In genomic region chr3:138063731-138064329, GRCm38 (mm10) we compare ENCODE assay signal across 9 mouse cellular contexts. TPM values are rescaled to one million over a fixed set of nuclear protein-coding genes. Genes with fewer than 3 reads are reported as not detected.
A peak's percentile ranks its signal among the peaks of the same experiment; 100 is the strongest.
DNase-seq lines count a peak whose midpoint lies in the region; ATAC-seq lines count a peak whose summit lies in the region.
"Had no signal": no experiment of that assay in that cellular context is flagged by ENCODE, and none has a peak within 500 bp of the region (broad histone marks: within the 10 kb centered on the region; RNA-seq: fewer than 3 reads in every experiment).

No protein-coding gene starts in this region.

- H3K9me3 ChIP-seq in forebrain, embryonic 14.5 days (replicated peaks; ENCODE audit: control insufficient read depth, low read length) = no peaks in the 10 kb centered on the region
- H3K9me3 ChIP-seq in forebrain, embryonic 10.5 days = 0 out of 2 replicates have a peak, but pooled peaks cover 3% of the 10 kb centered on the region
- no peaks in the 10 kb centered on the region for H3K9me3 ChIP-seq in heart, embryonic 10.5 days

- no peaks in the 10 kb centered on the region for H3K36me3 ChIP-seq in forebrain, embryonic 14.5 days (ENCODE audit: control insufficient read depth, insufficient read depth, low read length)
- no peaks in the 10 kb centered on the region for H3K36me3 ChIP-seq in forebrain, embryonic 10.5 days (replicated peaks)
- no peaks in the 10 kb centered on the region; the same call in none of the 2 replicates for H3K36me3 ChIP-seq in heart, embryonic 10.5 days

- peaks cover 4% of the 10 kb centered on the region for H3K4me1 ChIP-seq in forebrain, embryonic 14.5 days (ENCODE audit: control insufficient read depth, insufficient read depth, low read length)
- H3K4me1 ChIP-seq in forebrain, embryonic 10.5 days = peaks cover 17% of the 10 kb centered on the region
- H3K4me1 ChIP-seq in heart, embryonic 10.5 days = peaks cover 66% of the 10 kb centered on the region

- WGBS in forebrain, embryonic 14.5 days = 59% methylated on average over 14 of the region's 14 CpGs
- 87% methylated on average over 14 of the region's 14 CpGs for WGBS in forebrain, embryonic 10.5 days
- 62% methylated on average over 14 of the region's 14 CpGs for WGBS in heart, embryonic 10.5 days

- ATAC-seq in forebrain, embryonic 14.5 days = no peak
- no peak for ATAC-seq in megakaryocyte progenitor cell, adult 5-6 weeks (replicated peaks; ENCODE audit: poor library complexity)

- no peak overlapping the region for H3K27ac ChIP-seq in forebrain, embryonic 14.5 days (ENCODE audit: low read depth, low read length)
- H3K27ac ChIP-seq in forebrain, embryonic 10.5 days = no peak overlapping the region
- peak overlapping the region; percentile 75 for H3K27ac ChIP-seq in heart, embryonic 10.5 days
- H3K27ac ChIP-seq: macrophage had no signal

- H3K4me3 ChIP-seq in forebrain, embryonic 14.5 days (ENCODE audit: low read depth, low read length) = no peak overlapping the region
- no peak overlapping the region for H3K4me3 ChIP-seq in forebrain, embryonic 10.5 days
- H3K4me3 ChIP-seq in heart, embryonic 10.5 days = no peak overlapping the region

- peak; percentile 50 for DNase-seq in forebrain, embryonic 14.5 days (ENCODE audit: low spot score)
- DNase-seq in forebrain, embryonic 10.5 days (ENCODE audit: extremely low spot score, low spot score) = no peak
- peak; percentile 72 for DNase-seq in testis, postnatal 10 days (ENCODE audit: low spot score)
- DNase-seq in testis, postnatal 14 days (ENCODE audit: low spot score) = no peak
- no peak for DNase-seq in heart, embryonic 10.5 days (ENCODE audit: low spot score)
- peak; percentile 74 to 77 for DNase-seq in kidney, postnatal 4 days
- no peak for DNase-seq in retina, postnatal 1 day

- no peak overlapping the region for H3K4me2 ChIP-seq in forebrain, embryonic 14.5 days (ENCODE audit: low read length)

- no peak overlapping the region for H3K9ac ChIP-seq in forebrain, embryonic 14.5 days (ENCODE audit: low read length)

- H3K27me3 ChIP-seq in forebrain, embryonic 14.5 days (replicated peaks; ENCODE audit: control insufficient read depth, insufficient read depth, low read length) = no peaks in the 10 kb centered on the region
- peaks cover 5% of the 10 kb centered on the region; the same call in 1 of the 2 replicates for H3K27me3 ChIP-seq in forebrain, embryonic 10.5 days (ENCODE audit: poor library complexity, severe bottlenecking)
- no peaks in the 10 kb centered on the region for H3K27me3 ChIP-seq in heart, embryonic 10.5 days (ENCODE audit: insufficient read depth, poor library complexity, severe bottlenecking)

RNA-seq across cellular contexts. Expression of gene 1110002E22Rik, which starts 1.0 kb away (rescaled TPM):
- polyA plus RNA-seq in forebrain, embryonic 14.5 days (2014; fragmentation: Nextera tagmentation; extraction: Ambion mirVana) = 0.03 and 0.04 TPM in 2 replicates
- polyA plus RNA-seq in forebrain, embryonic 10.5 days (2016; fragmentation: Nextera tagmentation; extraction: Ambion mirVana) = 0.02 TPM in 1 of 2 replicates, not detected in the other
- polyA plus RNA-seq in heart, embryonic 10.5 days (2016; fragmentation: Nextera tagmentation; extraction: Ambion mirVana) = 3.2 and 6.8 TPM in 2 replicates
- not detected in 2 replicates for total RNA-seq in megakaryocyte progenitor cell, adult 5-6 weeks (2015)
- not detected in 2 replicates for total RNA-seq in megakaryocyte progenitor cell, adult 5-6 weeks (2017)
- polyA plus RNA-seq: macrophage had no signal

RNA-seq across cellular contexts. Expression of gene Gm5105, which starts 3.4 kb away (rescaled TPM):
- polyA plus RNA-seq in forebrain, embryonic 14.5 days (2014; fragmentation: Nextera tagmentation; extraction: Ambion mirVana) = not detected in 2 replicates
- not detected in 2 replicates for polyA plus RNA-seq in forebrain, embryonic 10.5 days (2016; fragmentation: Nextera tagmentation; extraction: Ambion mirVana)
- 0.20 TPM in 1 of 2 replicates, not detected in the other for polyA plus RNA-seq in heart, embryonic 10.5 days (2016; fragmentation: Nextera tagmentation; extraction: Ambion mirVana)
- total RNA-seq in megakaryocyte progenitor cell, adult 5-6 weeks (2015) = not detected in 2 replicates
- not detected in 2 replicates for total RNA-seq in megakaryocyte progenitor cell, adult 5-6 weeks (2017)
- polyA plus RNA-seq: macrophage had no signal

Comparison
In these comparisons a context has a peak if more than half of its experiments do, and no peak if none do; other contexts are left out.
1. DNase-seq: peak in forebrain, embryonic 14.5 days (single experiment), testis, postnatal 10 days (single experiment) and kidney, postnatal 4 days (2 of 2); none in forebrain, embryonic 10.5 days (single experiment), testis, postnatal 14 days (single experiment), heart, embryonic 10.5 days (single experiment) and retina, postnatal 1 day (single experiment).